Mouse (Mus musculus) MEL (cell line): ENCODE measurements around the gene Vipr1.

Source experiments
- CHD1 ChIP-seq: IDR thresholded peaks from 2 replicates; pipeline ENCODE4 v1.6.1; 2012; ENCODE audit warnings: low read depth, mild to moderate bottlenecking, inconsistent platforms, low read length, improper control_type of control experiment
- CTCF ChIP-seq, 3 experiments: IDR thresholded peaks in 2 of 3; conservative IDR thresholded peaks in 1 of 3; 2 replicates each; pipeline ENCODE4 v1.5.1; 2011 to 2012; ENCODE audit warnings: low read length in 3 of 3, low read depth in 2 of 3, mild to moderate bottlenecking in 2 of 3, improper control_type of control experiment in 1 of 3, inconsistent platforms in 1 of 3, mixed read lengths in 1 of 3, moderate library complexity in 1 of 3; ENCODE audit not compliant: control insufficient read depth in 1 of 3, insufficient read depth in 1 of 3, poor library complexity in 1 of 3, severe bottlenecking in 1 of 3
- EP300 ChIP-seq, 2 experiments: IDR thresholded peaks; 2 replicates each; pipeline ENCODE4 v1.6.1; 2011; ENCODE audit warnings: improper control_type of control experiment in 2 of 2, low read length in 2 of 2, low read depth in 1 of 2, mild to moderate bottlenecking in 1 of 2
- ETS1 ChIP-seq: IDR thresholded peaks from 2 replicates; pipeline ENCODE4 v1.6.1; 2012; ENCODE audit warnings: low read depth, mild to moderate bottlenecking, inconsistent platforms, low read length, improper control_type of control experiment, moderate library complexity
- GABPA ChIP-seq: IDR thresholded peaks from 2 replicates; pipeline ENCODE4 v1.6.1; 2012; ENCODE audit warnings: low read depth, mild to moderate bottlenecking, inconsistent platforms, low read length, improper control_type of control experiment, moderate library complexity
- GATA1 ChIP-seq: IDR thresholded peaks from 2 replicates; pipeline ENCODE4 v1.6.1; 2011; ENCODE audit warnings: low read depth, low read length, improper control_type of control experiment
- HCFC1 ChIP-seq: IDR thresholded peaks from 2 replicates; pipeline ENCODE4 v1.6.1; 2012; ENCODE audit warnings: low read depth, mild to moderate bottlenecking, inconsistent platforms, low read length, improper control_type of control experiment, moderate library complexity
- MAFK ChIP-seq: IDR thresholded peaks from 2 replicates; pipeline ENCODE4 v1.6.1; 2011; ENCODE audit warnings: low read depth, mild to moderate bottlenecking, low read length, improper control_type of control experiment, borderline replicate concordance
- POLR2A ChIP-seq, 2 experiments: IDR thresholded peaks; 2 replicates each; pipeline ENCODE4 v1.6.1; 2011 to 2012; ENCODE audit warnings: low read length in 2 of 2, mild to moderate bottlenecking in 2 of 2, control low read depth in 1 of 2, improper control_type of control experiment in 1 of 2, low read depth in 1 of 2, moderate library complexity in 1 of 2; ENCODE audit not compliant: control insufficient read depth in 1 of 2, insufficient read depth in 1 of 2, poor library complexity in 1 of 2
- SIN3A ChIP-seq: IDR thresholded peaks from 2 replicates; pipeline ENCODE4 v1.6.1; 2012; ENCODE audit warnings: low read length, improper control_type of control experiment, inconsistent platforms
- ZKSCAN1 ChIP-seq: IDR thresholded peaks from 2 replicates; pipeline ENCODE4 v1.6.1; 2012; ENCODE audit warnings: low read depth, mild to moderate bottlenecking, inconsistent platforms, low read length, improper control_type of control experiment, moderate library complexity
- ZNF384 ChIP-seq: IDR thresholded peaks from 2 replicates; pipeline ENCODE4 v1.6.1; 2012; ENCODE audit warnings: low read depth, mild to moderate bottlenecking, inconsistent platforms, low read length, improper control_type of control experiment

- TF ChIP-seq CTCF (IDR thresholded peaks at IDR 0.05 in 2 of 3, conservative IDR thresholded peaks at IDR 0.05 in 1 of 3; ENCODE audit: control insufficient read depth in 1 of 3, insufficient read depth in 1 of 3, low read depth in 2 of 3, low read length in 3 of 3, poor library complexity in 1 of 3, severe bottlenecking in 1 of 3), result no peak
- no peak for TF ChIP-seq MAFK
- TF ChIP-seq POLR2A (IDR thresholded peaks at IDR 0.05; ENCODE audit: control insufficient read depth in 1 of 2, insufficient read depth in 1 of 2, low read depth in 1 of 2, low read length in 2 of 2, poor library complexity in 1 of 2), result no peak
- no peak for TF ChIP-seq ETS1
- TF ChIP-seq EP300 (IDR thresholded peaks at IDR 0.05; ENCODE audit: low read depth in 1 of 2, low read length in 2 of 2), result no peak
- TF ChIP-seq ZNF384, result no peak
- TF ChIP-seq SIN3A, result no peak
- TF ChIP-seq GATA1, result no peak
- no peak for TF ChIP-seq GABPA
- no peak for TF ChIP-seq CHD1
- no peak for TF ChIP-seq HCFC1
- no peak for TF ChIP-seq ZKSCAN1
Observed at GRCm38 (mm10) chr9:121624920-121625319, 17.6 kb upstream of the Vipr1 start.
